Mouse (Mus musculus): ENCODE data around the gene Slc47a2.
"Not testable (repeated sequence)": the region's sequence is repeated elsewhere in the genome, so short reads cannot be mapped to it uniquely, and the experiment has no call there.

The Slc47a2 gene

DNA sequence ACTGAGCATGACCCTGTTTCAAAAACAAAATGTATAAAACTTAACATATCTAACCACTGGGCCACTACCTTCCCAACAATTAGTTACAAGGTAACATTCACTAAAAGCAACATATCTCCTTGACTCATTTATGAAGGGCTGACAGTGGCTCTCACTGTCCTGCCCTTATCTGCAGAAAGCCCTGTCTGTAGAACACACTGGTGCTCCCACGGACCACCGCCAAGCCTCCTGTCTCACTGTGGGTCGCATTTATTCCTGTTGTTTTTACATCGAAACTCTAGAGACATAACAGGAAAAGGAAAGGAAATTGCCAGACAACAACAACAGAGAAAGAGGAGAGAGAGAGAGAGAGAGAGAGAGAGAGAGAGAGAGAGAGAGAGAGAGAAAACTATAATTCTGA, 1.4 kb downstream of the Slc47a2 start:
- no peak for DNase-seq

DNA sequence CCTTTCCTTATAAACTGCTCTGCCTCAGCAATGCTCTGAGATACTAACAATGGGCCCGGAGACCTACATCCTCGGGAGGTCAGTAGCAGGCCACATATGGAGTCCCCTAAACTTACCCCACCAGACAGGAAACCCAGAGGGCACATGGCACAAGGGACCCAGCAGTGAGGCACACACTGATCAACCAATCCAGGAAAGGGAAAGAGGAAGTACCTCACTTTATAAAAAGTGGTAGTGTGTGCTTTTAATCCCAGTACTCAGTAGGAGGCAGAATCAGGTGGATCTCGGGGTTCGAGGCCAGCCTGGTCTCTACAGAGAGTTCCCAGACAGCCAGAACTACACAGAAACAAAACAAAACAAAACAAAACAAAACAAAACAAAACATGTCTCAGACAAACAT, 2.3 kb downstream of the Slc47a2 start:
- no peak for DNase-seq

GRCm38 (mm10) chr11:61337586-61337985, 5.1 kb downstream of the Slc47a2 start:
- no peak for DNase-seq

DNA sequence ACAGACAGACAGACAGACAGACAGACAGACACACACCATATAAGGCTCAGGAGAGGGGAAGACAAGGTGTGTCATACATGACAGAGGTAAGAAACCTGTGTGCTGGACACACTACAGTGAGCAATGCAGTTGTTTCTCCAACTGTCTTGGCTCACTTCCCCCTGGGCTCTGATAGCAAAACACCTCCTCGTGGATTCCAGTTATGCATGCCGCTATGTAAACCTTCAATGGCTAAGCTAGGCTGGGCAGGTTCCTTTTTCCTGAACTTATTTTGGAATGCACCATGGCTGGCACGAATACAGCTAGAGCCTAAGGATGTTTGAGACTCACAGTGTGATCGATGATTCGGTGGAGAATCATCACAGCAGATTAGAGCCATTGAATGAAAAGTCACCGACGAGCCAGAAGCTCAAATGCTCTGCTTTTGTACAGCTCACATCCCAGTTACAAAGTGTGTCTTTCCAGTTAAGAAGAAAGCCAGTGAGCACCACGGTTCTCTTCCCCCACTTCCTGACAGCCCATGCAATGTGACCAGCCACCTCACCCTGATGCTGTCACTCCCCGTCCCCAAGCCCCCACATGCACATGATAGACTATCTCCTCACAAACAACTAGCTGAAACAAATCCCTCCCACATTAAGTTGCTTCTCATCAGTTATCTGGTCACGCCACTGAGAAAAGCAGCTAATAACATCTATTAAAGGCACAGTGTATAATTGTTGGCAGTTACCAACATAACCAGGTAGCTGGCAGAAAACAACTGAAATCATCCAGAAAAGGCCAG, 21.6 kb downstream of the Slc47a2 start:
- no peak for DNase-seq

DNA sequence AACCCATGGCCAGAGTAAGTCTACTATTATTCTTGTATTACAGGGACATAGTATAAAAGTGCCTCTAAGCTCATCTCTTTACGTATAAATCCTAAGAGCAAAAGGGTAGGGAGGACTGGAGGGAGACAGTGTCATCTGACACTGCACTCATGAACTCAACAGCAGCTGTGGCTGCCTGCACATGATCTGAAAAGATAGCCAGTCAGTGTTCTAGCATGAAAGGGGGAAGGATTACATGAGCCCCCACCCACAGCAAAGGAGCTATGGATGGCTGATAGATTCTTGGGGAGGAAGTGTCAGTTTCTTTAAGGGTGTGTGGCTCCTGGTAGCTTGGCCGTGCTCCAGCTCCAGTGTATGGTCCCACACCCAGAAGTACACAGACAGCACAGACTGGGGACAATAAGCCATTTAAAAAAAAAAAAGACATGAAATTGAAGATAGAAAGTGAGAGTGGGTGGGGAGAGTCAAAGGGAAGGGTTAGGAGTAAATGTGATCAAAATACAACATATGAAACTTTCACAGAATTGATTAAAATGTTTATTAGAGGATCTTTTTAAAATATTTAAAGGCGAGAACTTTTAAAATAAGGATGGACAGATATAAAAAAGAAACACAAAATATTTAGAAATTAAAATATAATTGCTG, 22.6 kb downstream of the Slc47a2 start:
- DNase-seq: no peak

DNA sequence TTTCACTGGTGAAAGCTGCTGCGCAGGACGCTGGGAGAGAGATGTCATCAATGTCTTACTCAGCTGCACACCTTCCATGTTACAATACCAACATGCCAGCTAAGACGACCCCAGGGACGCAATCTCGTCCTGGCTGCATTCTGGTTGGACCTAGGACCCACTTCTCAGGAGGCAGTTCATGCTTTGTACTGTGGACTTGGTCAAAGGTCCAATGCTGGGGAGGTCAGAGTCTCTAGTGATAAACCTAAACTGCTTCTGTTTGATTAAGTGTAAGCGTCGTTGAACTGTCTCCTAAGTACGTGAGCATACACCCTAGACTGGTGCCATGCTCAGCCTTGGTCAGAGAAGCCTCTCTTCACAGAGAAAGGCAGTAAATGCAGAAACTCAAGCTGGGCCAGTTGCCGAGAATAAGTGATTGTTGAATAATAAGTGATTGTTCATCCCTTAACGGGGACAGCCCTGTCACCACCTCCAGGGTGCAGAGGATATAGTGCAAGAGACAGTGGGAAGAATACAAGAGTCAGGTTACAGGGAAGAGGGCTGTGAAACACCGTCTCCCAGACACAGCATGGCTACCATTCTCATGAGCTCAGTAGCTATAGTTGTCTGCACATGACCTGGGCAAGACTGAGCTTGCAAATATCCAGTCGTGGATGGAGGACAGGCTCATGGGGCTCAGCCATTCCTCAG, 23.3 kb downstream of the Slc47a2 start:
- DNase-seq: no peak

- no peak for DNase-seq
Observed at GRCm38 (mm10) chr11:61316864-61317263, 25.8 kb downstream of the Slc47a2 start.

- no peak for DNase-seq
Observed at GRCm38 (mm10) chr11:61310321-61310720, 32.3 kb downstream of the Slc47a2 start.

DNA sequence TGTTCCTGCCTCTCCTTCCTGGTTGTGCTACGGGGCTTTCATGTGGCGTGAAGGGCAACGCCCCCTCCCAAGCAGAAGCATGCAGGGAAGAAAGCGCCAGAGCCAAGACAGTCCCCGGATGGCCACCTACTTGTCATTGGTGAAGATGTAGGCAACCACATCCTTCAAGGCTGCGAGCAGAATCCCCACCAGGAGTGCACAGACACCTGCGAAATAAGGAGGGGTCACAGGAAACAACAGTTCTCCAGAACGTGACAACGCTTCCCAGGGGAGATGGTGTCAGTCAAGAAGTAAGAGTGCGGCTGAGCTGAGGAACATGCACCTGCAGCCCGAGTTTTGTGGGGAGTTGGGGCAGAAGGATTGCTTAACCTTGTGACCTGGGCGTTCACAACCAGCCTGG, 32.8 kb downstream of the Slc47a2 start:
- no peak for DNase-seq

GRCm38 (mm10) chr11:61307795-61308194, 34.9 kb downstream of the Slc47a2 start:
- no peak for DNase-seq

- DNase-seq: peak; percentile 68
Observed at GRCm38 (mm10) chr11:61305377-61305776, 37.3 kb downstream of the Slc47a2 start.

GRCm38 (mm10) chr11:61304535-61304934, 38.1 kb downstream of the Slc47a2 start:
- not testable (repeated sequence) for DNase-seq

DNA sequence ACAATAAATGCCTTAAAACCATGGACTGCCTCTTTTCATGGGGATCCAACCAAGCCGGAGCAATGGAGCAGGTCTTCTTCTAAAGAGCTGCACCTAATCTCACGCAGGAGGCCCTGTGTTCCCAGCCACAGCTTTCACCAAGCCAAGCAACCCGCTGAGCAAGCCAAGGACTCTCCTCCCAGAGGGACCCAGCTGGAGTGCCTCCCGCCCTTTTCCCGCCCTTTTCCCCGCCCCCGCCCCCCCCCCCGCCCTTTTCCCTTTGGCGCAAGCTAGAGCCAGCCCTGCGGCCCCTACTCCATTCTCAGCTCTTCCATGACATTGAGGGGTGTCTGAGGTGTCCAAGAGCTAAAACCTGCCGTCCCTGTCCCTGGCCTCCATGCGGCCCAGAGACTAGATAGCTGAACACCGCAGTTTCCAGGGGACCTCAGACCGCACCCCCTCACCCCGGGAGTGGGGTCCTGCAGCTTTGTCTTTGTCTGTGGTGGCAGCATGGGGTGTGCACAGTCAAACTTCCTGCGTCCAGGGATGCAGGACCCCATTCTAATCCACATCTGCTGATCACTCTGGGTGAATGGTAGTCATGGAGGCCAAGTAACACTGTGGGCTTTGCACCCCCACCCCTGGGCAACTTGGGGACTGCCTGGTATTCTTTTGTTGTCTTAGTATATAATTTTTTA, 41.8 kb downstream of the Slc47a2 start:
- peak; percentile 35 for DNase-seq

GRCm38 (mm10) chr11:61300205-61300604, 42.5 kb downstream of the Slc47a2 start:
- DNase-seq: no peak

DNA sequence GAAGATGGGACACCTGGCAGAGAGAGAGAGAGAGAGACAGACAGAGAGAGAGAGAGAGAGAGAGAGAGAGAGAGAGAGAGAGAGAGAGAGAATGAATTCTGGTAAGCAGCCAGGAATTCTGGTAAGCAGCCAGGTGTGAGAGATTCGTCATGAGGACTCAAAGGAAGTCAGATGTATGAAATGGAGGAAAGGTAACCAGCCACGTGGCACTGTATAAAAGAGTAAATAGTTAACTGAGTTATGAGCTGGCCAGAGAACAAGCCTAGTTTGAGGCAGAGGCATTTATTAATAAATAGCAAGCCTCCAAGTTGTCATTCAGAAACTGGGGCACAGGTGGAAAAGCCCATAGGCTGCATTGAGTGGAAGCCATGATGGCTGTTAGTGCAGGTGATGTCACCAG, 44.8 kb downstream of the Slc47a2 start:
- DNase-seq: no peak

- DNase-seq: no peak
Observed at GRCm38 (mm10) chr11:61297326-61297725, 45.3 kb downstream of the Slc47a2 start.

GRCm38 (mm10) chr11:61296556-61296955, 46.1 kb downstream of the Slc47a2 start:
- DNase-seq: no peak

- DNase-seq: no peak
Observed at GRCm38 (mm10) chr11:61295556-61295955, 47.1 kb downstream of the Slc47a2 start.

GRCm38 (mm10) chr11:61294431-61294830, 48.2 kb downstream of the Slc47a2 start:
- DNase-seq: no peak

DNA sequence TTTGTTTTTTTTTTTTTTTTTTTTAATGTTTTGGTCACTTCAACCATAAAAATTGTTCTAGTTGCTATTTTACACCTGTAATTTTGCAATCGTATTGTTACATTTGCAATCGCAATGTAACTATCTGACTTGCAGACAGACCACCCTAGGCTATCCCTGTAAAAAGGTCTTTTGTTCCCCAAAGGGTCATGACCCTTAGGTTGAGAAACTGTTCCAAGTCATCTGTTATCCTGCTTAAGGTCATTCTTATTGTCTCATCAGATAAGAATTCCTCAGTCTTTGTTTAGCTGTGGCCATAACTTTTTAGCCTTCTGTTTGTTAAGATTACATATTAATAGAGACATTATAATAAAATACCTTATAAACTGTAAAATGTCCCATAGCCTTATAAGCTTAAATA, 49.4 kb downstream of the Slc47a2 start:
- DNase-seq: no peak

GRCm38 (mm10) chr11:61284323-61284722, 58.3 kb downstream of the Slc47a2 start:
- no peak for DNase-seq

DNA sequence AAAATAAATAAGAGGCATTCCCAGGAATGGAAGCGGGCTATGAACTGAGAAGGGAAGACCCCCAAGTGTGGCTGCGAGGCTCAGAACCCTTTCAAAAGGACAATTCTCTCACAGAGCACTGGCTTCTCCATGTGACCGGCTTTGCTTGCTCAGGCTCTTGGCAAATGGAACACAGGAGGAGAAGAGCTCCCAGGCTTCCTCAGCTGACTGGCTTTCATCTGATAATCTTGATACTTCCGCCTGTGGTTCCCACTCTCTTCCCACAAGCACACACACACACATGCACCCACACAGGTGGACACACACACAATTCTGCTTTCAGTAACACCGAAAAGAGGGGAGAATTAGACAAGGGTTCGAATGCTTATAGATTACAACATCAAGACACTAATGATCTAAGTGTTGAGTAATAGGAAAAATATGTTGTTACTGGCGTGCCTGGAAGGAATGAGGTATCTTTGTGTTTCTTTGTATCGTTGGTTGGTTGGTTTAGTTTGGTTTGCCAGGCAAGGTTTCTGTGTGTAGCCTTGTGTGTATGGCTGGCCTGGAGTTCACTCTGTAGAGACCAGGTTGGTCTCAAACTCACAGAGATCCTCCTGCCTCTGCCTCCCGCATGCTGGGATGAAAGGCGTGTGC, 59.1 kb downstream of the Slc47a2 start:
- no peak for DNase-seq

All from retina, postnatal 1 day (tissue).